Mouse (Mus musculus) thymus, adult 18-20 months (tissue): ENCODE measurements around the gene Cd163l1.

Source experiments
- DNase-seq, 2 experiments: peaks; one replicate each; pipeline ENCODE4 v3.0.0; 2022; ENCODE audit warnings: mixed read lengths in 2 of 2

The Cd163l1 gene

GRCm38 (mm10) chr7:140217967-140218366 lies at the start of gene Cd163l1:
Gene Cd163l1, plus strand, starts transcription at chr7:140218267.
- no peak for DNase-seq

DNA sequence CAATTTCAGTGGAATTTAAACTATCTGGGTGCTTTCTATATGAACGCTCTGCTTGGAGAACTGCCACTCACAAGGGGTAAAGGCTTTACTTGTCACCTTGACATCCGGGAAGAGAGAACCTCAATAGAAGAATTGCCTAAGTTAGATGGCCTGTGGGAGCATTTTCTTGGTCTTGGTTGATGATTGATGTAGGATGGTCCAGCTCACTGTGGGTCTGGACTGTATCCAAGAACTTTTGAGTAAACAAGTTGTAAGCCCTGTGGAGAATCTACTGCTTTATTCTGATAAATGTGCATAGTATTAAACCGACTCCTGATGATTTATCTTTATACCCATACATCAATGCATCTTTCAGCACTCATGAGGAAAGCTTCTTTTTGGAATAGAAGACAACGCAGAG lies 48.7 kb upstream of the Cd163l1 start:
- no peak for DNase-seq

- DNase-seq = no peak
Observed at GRCm38 (mm10) chr7:140170863-140171262, 47.2 kb upstream of the Cd163l1 start.

GRCm38 (mm10) chr7:140172936-140173335 lies 45.1 kb upstream of the Cd163l1 start, which contains the start of gene Olfr523:
Gene Olfr523, plus strand, starts transcription at chr7:140173217.
- DNase-seq = no peak

DNA sequence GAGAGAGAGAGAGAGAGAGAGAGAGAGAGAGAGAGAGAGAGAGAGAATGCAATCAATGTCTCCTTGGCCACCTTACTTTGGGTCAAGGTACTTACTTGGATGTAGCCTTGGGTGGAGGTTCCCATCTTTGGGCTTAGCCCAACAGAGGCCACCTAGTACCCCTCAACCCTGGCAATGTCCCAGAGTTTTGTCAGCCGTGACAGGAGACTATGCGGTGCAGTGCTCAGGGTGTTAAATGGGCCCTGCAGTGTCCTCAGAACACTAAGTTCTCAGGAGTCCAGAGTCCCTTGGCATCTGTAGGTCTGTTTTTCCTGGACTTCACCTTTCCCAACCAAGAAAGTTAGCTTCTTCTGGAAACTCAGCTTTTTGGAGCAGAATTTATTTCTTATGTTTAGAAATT lies 38.9 kb upstream of the Cd163l1 start:
- no peak for DNase-seq

GRCm38 (mm10) chr7:140180692-140181091 lies 37.4 kb upstream of the Cd163l1 start:
- no peak for DNase-seq

DNA sequence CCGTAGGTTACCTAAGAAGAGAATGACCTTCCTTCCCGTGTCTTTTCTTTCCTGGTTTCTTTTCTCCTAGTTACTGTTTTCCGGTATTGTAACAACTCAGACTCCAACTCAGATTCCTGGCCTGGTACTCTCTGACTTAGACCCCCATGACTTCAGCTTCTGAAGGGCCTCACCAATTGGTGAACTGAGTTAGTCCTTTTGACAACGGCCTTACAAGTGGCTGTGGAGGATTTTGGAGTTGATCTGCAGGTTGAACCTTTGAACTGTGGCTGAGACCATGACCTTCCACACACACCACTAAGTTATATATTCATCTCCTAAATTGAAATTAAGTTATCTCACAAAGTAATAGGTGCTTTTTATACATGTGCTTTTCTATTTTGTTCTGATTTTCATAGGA lies 33.9 kb upstream of the Cd163l1 start:
- no peak for DNase-seq

- DNase-seq = peak in 1 of 2 experiments; percentile 18
Observed at GRCm38 (mm10) chr7:140186646-140187620, 31.1 kb upstream of the Cd163l1 start.

DNA sequence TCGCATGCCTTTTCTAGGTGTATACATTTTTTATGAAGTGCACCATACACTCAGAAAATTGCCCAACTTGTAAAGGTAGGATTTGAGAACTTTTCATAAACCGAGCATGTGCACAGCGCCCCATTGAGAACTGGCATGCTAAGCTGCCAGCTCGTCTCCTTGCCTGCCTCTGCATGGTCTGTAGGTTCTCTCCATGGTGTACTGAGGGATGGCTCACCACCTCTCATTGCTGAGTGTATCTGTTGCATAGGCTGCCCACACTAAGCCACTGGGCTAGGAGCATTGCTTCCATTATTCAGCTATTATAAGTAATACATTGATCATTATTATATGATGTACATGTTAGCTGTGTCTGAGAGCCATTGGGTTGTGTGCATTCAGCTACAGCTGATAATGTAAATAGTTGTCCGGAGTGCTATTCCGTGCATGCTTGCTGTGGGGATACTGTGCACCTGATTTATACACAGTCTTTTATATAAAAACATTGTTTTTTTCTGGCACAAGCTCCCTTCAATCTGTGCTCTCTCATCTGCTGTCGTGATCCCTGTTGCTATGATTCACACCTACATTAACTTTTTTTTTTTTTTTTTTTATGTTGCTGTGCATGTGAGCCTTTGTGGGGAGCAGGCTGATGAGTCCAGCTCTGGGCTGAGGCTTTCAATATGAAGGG lies 30.2 kb upstream of the Cd163l1 start:
- no peak for DNase-seq

DNA sequence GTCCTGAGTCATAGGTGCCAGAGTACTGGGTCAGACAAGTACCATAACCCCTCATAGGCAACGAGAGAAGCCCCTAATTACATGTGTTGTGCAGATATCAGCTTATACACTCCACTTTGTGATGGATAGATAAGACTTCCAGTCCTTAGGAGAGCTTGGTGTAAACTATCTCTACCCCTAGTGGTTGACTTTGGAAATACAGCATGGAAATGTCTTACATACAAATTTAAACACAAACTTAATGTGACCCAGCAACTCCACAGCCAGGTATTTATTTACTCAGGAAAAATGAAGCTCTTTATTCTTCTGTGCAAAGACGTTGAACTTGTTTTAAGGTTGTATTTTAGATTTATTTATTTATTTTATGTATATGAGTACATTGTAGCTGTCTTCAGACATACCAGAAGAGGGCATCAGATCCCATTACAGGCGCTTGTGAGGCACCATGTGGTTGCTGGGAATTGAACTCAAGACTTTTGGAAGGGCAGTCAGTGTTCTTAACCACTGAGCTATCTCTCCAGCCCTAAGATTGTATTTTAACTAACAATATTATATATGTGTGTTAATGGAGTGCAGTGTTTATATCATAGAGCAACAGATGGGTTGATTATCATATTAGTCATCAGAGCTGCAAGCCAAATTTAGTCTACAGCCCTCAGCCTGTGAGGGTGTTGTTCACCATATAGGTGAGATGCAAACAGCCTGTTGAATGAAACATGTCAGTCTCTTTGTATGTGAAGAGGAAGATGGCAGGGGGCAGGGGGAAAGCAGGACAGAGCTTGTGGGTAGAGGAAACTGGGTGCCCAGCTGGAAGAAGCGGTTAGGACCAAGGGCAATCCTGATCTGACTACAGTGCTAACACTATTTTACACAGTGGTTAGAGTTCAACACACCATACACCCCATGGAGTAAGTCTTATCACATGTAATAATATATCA lies 29.4 kb upstream of the Cd163l1 start:
- DNase-seq = no peak

GRCm38 (mm10) chr7:140190435-140190834 lies 27.6 kb upstream of the Cd163l1 start:
- no peak for DNase-seq

DNA sequence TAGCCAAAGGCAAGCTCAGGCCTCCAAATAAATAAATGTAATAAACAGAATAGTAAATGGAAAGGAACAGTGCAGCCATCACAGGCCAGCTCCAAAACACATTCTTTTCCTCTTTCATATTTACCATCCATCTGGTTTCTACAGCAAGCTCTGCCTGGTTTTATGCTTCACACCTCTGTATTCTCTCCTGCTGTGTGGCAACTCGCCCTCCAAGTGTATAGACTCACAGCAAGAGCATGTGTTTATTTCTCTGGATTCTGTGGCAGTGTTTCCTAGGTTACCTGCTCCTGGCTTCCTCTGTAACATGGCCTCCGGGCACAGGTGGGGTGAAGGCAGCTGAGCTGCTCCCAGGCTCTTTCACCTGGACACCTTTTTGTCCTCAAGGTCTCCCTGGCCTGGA lies 25.6 kb upstream of the Cd163l1 start:
- DNase-seq = no peak

- DNase-seq = no peak
Observed at GRCm38 (mm10) chr7:140192851-140193250, 25.2 kb upstream of the Cd163l1 start.

- no peak for DNase-seq
Observed at GRCm38 (mm10) chr7:140194031-140194430, 24.0 kb upstream of the Cd163l1 start.

DNA sequence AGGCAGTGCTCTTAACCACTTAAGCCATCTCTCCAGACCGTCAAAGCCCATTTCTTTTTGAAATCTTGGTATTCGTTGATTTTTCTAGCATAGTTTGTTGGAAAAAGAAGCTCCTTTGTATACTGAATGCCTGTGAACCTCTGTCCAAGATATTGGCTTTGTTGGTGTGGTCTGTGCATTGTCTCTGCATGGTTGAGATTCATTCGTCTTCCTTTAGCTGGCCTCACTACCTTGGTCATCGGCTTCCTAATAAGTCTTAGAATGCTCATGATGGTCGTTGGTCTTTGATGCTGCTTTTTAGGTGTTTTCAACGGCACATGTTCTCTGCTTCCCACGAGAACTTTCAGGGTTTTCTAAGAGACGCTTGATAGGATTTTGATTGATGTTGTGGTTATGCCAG lies 22.1 kb upstream of the Cd163l1 start:
- DNase-seq = no peak

DNA sequence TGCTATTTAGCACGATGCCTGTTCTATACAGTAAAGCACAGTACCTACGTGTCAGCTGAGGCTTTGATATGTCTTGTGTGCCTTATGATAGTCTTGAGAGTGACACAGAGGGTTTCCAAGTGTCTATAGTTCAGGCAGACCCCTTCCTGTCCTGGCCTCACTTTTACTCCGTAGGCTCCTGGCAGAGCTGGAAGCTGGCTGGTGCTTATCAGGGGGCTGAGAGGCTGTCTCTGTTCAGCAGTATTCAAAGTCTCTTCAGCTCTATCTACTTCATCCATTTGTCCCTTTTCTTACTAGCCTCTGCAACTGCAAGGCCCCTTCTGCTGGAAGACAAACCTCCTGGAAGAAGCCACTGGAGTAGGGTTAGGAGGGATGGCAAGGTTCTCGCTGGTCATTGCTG lies 17.0 kb upstream of the Cd163l1 start:
- DNase-seq = no peak

DNA sequence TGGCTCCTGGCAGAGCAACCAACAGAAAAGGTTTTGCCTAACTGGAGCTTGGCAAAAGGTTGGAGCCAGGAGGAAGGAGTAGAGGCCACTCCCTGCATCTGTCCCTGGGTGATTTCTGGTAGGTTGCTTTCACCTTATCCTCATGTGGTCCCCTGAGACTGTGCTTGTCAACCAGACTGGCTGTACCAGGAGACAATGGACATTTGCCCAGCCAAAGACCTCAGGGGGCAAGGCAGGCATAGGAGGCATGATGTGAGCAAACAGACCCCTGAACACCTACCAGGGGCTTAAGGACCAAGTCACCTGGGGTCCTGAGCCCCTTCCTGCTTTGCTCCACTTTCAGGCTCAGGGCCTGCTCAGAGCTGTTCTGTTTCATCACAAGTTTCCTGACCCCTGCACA lies 12.2 kb upstream of the Cd163l1 start, which contains the start of gene Olfr524:
Olfr524 (minus strand) TSS at position 101 of the 400 bp plus-strand sequence.
- DNase-seq = no peak

DNA sequence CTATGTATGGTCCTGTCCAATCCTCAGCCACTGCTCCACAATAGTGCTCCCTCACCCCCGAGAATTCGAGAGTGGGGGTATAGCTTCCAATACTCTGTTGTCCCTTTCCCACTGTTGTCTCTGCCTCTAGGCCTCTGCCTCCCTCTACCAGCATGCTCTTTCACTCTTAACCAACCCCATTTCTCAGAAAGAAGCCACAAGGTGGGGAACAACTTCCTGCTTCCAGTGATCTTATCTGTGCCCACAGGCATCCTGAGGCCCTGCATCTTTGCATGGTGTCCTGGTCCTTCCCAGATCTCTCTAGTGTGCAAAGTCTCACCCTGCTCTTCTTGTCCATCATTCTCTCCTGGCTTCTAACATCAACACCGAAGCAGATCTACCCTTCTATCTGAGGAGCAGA lies 11.2 kb upstream of the Cd163l1 start:
- DNase-seq = no peak

DNA sequence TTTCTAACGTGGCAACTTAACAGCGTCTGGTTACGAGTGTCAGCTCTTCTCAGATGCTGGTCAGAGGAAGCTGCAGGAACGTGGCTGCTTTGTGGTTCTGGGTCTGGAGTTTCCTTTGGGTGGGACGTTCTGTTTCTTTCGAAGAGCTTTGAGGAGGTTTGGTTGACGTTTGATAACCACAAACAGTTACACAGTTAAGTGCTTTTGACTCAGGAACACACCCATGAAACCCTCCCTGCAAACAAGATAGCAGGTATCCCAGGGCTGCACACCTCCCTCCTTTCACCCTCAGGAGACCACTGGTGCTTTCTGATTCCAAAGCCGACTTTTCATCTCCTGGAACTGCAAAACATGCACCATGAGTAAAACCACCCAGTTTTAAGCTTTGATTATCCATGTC lies 9.9 kb upstream of the Cd163l1 start:
- no peak for DNase-seq

- DNase-seq = peak in 1 of 2 experiments; percentile 24
Observed at GRCm38 (mm10) chr7:140208677-140209076, 9.4 kb upstream of the Cd163l1 start.

DNA sequence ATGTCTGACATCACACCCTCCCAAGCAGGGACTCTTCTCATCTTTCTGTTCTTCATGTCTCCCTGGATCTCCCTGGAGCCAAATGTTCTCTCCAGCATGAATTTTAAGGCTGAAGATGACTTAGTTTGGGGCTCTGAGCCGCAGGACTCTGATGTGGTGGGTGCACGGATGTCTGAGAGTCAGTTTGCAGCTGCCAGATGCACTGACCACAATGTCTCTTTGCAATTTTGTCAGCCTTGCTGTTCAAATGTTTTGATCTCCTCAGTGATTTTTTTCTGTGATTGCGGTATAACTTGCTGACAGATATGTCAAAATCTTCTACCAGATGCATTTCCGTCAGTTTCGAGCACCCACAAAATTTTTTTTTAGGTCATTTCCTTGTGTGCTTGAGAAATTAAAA lies 4.2 kb upstream of the Cd163l1 start:
- no peak for DNase-seq

- DNase-seq = no peak
Observed at GRCm38 (mm10) chr7:140219268-140219667, 1.2 kb downstream of the Cd163l1 start.

DNA sequence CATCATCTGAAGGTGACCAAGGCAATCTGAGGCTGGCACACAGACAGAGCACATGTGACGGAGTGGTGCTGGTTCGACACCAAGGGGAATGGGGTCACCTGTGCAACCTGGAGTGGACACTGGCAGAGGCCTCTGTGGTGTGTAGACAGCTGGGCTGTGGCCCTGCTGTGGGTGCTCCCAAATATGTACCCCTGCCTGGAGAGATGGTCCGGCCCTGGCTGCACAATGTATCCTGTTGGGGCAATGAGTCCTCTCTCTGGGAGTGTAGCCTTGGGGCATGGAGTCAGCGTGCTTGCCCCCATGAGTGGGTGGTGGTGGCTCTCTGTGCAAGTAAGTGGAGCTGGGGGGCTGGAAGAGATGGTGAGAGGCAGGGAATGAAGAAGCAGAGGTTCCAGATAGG lies 2.3 kb downstream of the Cd163l1 start:
- DNase-seq = no peak
